Mouse (Mus musculus) cortical plate, adult 2 months (tissue): Measurements from ENCODE around the gene Gstm2.

ENCODE experiments used
- CTCF ChIP-seq: fragments of 200-500 bp; IDR thresholded peaks from 2 replicates; pipeline ENCODE4 v1.5.1; 2011; ENCODE audit warnings: mild to moderate bottlenecking, control low read depth, low read length; ENCODE audit not compliant: insufficient read depth; ENCODE audit errors: extremely low read depth
- POLR2A ChIP-seq: fragments of 200-500 bp; IDR thresholded peaks from 2 replicates; pipeline ENCODE4 v1.6.1; 2011; ENCODE audit warnings: mild to moderate bottlenecking, low read length, control low read depth; ENCODE audit not compliant: insufficient read depth; ENCODE audit errors: extremely low read depth

GRCm38 (mm10) chr3:108011558-108011957, 25.3 kb upstream of the Gstm2 start:
- no peak for TF ChIP-seq CTCF
- TF ChIP-seq POLR2A: no peak
